Mouse (Mus musculus): ENCODE results near the gene Sp1.

Sp1 gene

GRCm38 (mm10) chr15:102405489-102406195 lies at the start of gene Sp1:
Gene Sp1 (plus strand): TSS chr15:102406143.
- peak; percentile 99 for DNase-seq

- no peak for DNase-seq
These were observed 49.2 kb upstream of the Sp1 start for GRCm38 (mm10) chr15:102356501-102357325.

GRCm38 (mm10) chr15:102358126-102358525 lies 47.8 kb upstream of the Sp1 start:
- DNase-seq = peak; percentile 30

- no peak for DNase-seq
These were observed 47.1 kb upstream of the Sp1 start for GRCm38 (mm10) chr15:102358834-102359233.

- DNase-seq = no peak
These were observed 43.3 kb upstream of the Sp1 start for GRCm38 (mm10) chr15:102362648-102363047.

GRCm38 (mm10) chr15:102364678-102365077 lies 41.3 kb upstream of the Sp1 start:
- no peak for DNase-seq

GRCm38 (mm10) chr15:102366238-102366637 lies 39.7 kb upstream of the Sp1 start:
- no peak for DNase-seq

- no peak for DNase-seq
These were observed 39.1 kb upstream of the Sp1 start, which contains the start of gene Sp7 for GRCm38 (mm10) chr15:102366733-102367344. Gene Sp7 (minus strand): TSS chr15:102367182.

- DNase-seq = no peak
These were observed 36.0 kb upstream of the Sp1 start for GRCm38 (mm10) chr15:102369972-102370371.

- DNase-seq = no peak
These were observed 35.2 kb upstream of the Sp1 start for GRCm38 (mm10) chr15:102370727-102371126.

- DNase-seq = peak; percentile 57
These were observed 29.3 kb upstream of the Sp1 start for GRCm38 (mm10) chr15:102376453-102377162.

GRCm38 (mm10) chr15:102377163-102377543 lies 28.8 kb upstream of the Sp1 start:
- DNase-seq = peak; percentile 88

- DNase-seq = peak; percentile 20
These were observed 28.1 kb upstream of the Sp1 start for GRCm38 (mm10) chr15:102377810-102378262.

- peak; percentile 76 for DNase-seq
These were observed 24.4 kb upstream of the Sp1 start for GRCm38 (mm10) chr15:102381575-102381974.

GRCm38 (mm10) chr15:102383671-102384070 lies 22.3 kb upstream of the Sp1 start:
- no peak for DNase-seq

- DNase-seq = no peak
These were observed 19.3 kb upstream of the Sp1 start for GRCm38 (mm10) chr15:102386640-102387039.

GRCm38 (mm10) chr15:102388942-102389341 lies 17.0 kb upstream of the Sp1 start:
- DNase-seq = no peak

GRCm38 (mm10) chr15:102392520-102392919 lies 13.4 kb upstream of the Sp1 start:
- DNase-seq = no peak

- DNase-seq = no peak
These were observed 12.3 kb upstream of the Sp1 start for GRCm38 (mm10) chr15:102393584-102394014.

- DNase-seq = no peak
These were observed 10.9 kb upstream of the Sp1 start for GRCm38 (mm10) chr15:102395061-102395460.

- DNase-seq = no peak
These were observed 7.3 kb upstream of the Sp1 start for GRCm38 (mm10) chr15:102398629-102399028.

Data from thymus, postnatal 14 days (tissue).